12 mouse cellular contexts compared by ENCODE assay signal in genomic region chr4:136220133-136220775, GRCm38 (mm10). TPM values are rescaled to one million over a fixed set of nuclear protein-coding genes. Genes with fewer than 3 reads are reported as not detected.
DNase-seq lines count a peak whose midpoint lies in the region; ATAC-seq and TF ChIP-seq lines count a peak whose summit lies in the region.
"Had no signal": no experiment of that assay in that cellular context is flagged by ENCODE, and none has a peak within 500 bp of the region (broad histone marks: within the 10 kb centered on the region; RNA-seq: fewer than 3 reads in every experiment).

No protein-coding gene starts in this region.

- TF ChIP-seq POLR2A in ES-Bruce4 (IDR thresholded peaks at IDR 0.05; ENCODE audit: insufficient read depth, low read length), result no peak

- H3K4me3 ChIP-seq in heart, embryonic 10.5 days, result peak overlapping the region; percentile 47
- H3K4me3 ChIP-seq in ES-Bruce4 (ENCODE audit: low read depth, low read length), result peak overlapping the region; percentile 11
- H3K4me3 ChIP-seq in embryonic facial prominence, embryonic 15.5 days (replicated peaks), result peak overlapping the region; percentile 9
- peak overlapping the region; percentile 18; the same call in 1 of the 2 replicates for H3K4me3 ChIP-seq in lung, embryonic 15.5 days

- H3K4me1 ChIP-seq in heart, embryonic 10.5 days, result peaks cover 45% of the 10 kb centered on the region
- no peaks in the 10 kb centered on the region for H3K4me1 ChIP-seq in ES-Bruce4 (ENCODE audit: control insufficient read depth, insufficient read depth, low read length)
- peaks cover 40% of the 10 kb centered on the region for H3K4me1 ChIP-seq in embryonic facial prominence, embryonic 15.5 days
- H3K4me1 ChIP-seq in lung, embryonic 15.5 days, result peaks cover 38% of the 10 kb centered on the region

- TF ChIP-seq EP300 in ES-Bruce4 (IDR thresholded peaks at IDR 0.05; ENCODE audit: insufficient read depth, low read depth, low read length), result no peak

- H3K27me3 ChIP-seq in heart, embryonic 10.5 days (ENCODE audit: insufficient read depth, poor library complexity, severe bottlenecking), result peaks cover 36% of the 10 kb centered on the region
- H3K27me3 ChIP-seq in ES-Bruce4 (ENCODE audit: control insufficient read depth, insufficient read depth, low read length, poor library complexity, severe bottlenecking), result no peaks in the 10 kb centered on the region
- no peaks in the 10 kb centered on the region for H3K27me3 ChIP-seq in embryonic facial prominence, embryonic 15.5 days
- H3K27me3 ChIP-seq in lung, embryonic 15.5 days, result no peaks in the 10 kb centered on the region

- ATAC-seq in embryonic facial prominence, embryonic 15.5 days (ENCODE audit: insufficient number of reproducible peaks, low FRiP score, low TSS enrichment, low read depth), result peak; percentile 32; the same call in 1 of the 2 replicates
- ATAC-seq in lung, embryonic 15.5 days (ENCODE audit: borderline replicate concordance, extremely low read depth, low FRiP score, low TSS enrichment), result peak; percentile 62
- ATAC-seq: CD4-positive, CD25-positive, alpha-beta regulatory T cell, adult 4 months; liver, postnatal 0 days had no signal

- no peaks in the 10 kb centered on the region for H3K36me3 ChIP-seq in heart, embryonic 10.5 days
- no peaks in the 10 kb centered on the region for H3K36me3 ChIP-seq in ES-Bruce4 (ENCODE audit: control insufficient read depth, insufficient read depth, low read length, poor library complexity, severe bottlenecking)
- 0 out of 2 replicates have a peak, but pooled peaks cover 3% of the 10 kb centered on the region for H3K36me3 ChIP-seq in embryonic facial prominence, embryonic 15.5 days
- H3K36me3 ChIP-seq in lung, embryonic 15.5 days, result no peaks in the 10 kb centered on the region

- peak overlapping the region; percentile 32 for H3K4me2 ChIP-seq in embryonic facial prominence, embryonic 15.5 days (replicated peaks)
- peak overlapping the region; percentile 45 for H3K4me2 ChIP-seq in lung, embryonic 15.5 days

- 5% methylated on average over 17 of the region's 17 CpGs for WGBS in heart, embryonic 10.5 days
- 19% methylated on average over 16 of the region's 17 CpGs for whole genome bisulfite sequencing in embryonic facial prominence, embryonic 15.5 days
- WGBS in lung, embryonic 15.5 days, result 15% methylated on average over 17 of the region's 17 CpGs

- no peak for DNase-seq in heart, embryonic 10.5 days (ENCODE audit: low spot score)
- no peak for DNase-seq in heart, adult 8-10 months (ENCODE audit: low spot score)
- DNase-seq in left cerebral cortex, adult 9 months (ENCODE audit: low spot score in 2 of 2), result no peak
- DNase-seq in spleen, postnatal 14 days (ENCODE audit: low spot score in 2 of 2), result no peak
- no peak for DNase-seq in adrenal gland, adult 18-20 months (ENCODE audit: low spot score in 2 of 2)
- DNase-seq: adrenal gland, postnatal 14 days; liver, postnatal 0 days had no signal

- H3K9me3 ChIP-seq in heart, embryonic 10.5 days, result no peaks in the 10 kb centered on the region
- no peaks in the 10 kb centered on the region for H3K9me3 ChIP-seq in ES-Bruce4 (replicated peaks; ENCODE audit: control insufficient read depth, insufficient read depth, low read length, poor library complexity, severe bottlenecking)
- no peaks in the 10 kb centered on the region for H3K9me3 ChIP-seq in embryonic facial prominence, embryonic 15.5 days (replicated peaks)
- no peaks in the 10 kb centered on the region for H3K9me3 ChIP-seq in lung, embryonic 15.5 days

- H3K27ac ChIP-seq in heart, embryonic 10.5 days, result peak overlapping the region; percentile 32; the same call in 1 of the 2 replicates
- no peak overlapping the region for H3K27ac ChIP-seq in ES-Bruce4 (ENCODE audit: insufficient read depth, low read length)
- peak overlapping the region; percentile 69 for H3K27ac ChIP-seq in embryonic facial prominence, embryonic 15.5 days (replicated peaks)
- peak overlapping the region; percentile 93 for H3K27ac ChIP-seq in lung, embryonic 15.5 days

- TF ChIP-seq CTCF in ES-Bruce4 (IDR thresholded peaks at IDR 0.05; ENCODE audit: low read depth, low read length), result no peak

- H3K9ac ChIP-seq in ES-Bruce4 (ENCODE audit: low read depth, poor library complexity, severe bottlenecking), result no peak overlapping the region
- H3K9ac ChIP-seq in embryonic facial prominence, embryonic 15.5 days, result no peak overlapping the region
- 0 out of 2 replicates have a peak overlapping the region, but pooled peaks have one; percentile 4 for H3K9ac ChIP-seq in lung, embryonic 15.5 days
- H3K9ac ChIP-seq: liver, postnatal 0 days had no signal

RNA-seq across cellular contexts. Expression of gene Asap3, which starts 14.1 kb away (rescaled TPM):
- polyA plus RNA-seq in heart, embryonic 10.5 days (2016; fragmentation: Nextera tagmentation; extraction: Ambion mirVana), result 3.4 and 3.7 TPM in 2 replicates
- 10 to 100 TPM in 1 of 4 experiments, 1 to 10 TPM in 3; 6.8 to 12.6 (median 9.1) TPM for total RNA-seq in heart, adult 8-10 months (2022)
- polyA plus RNA-seq in ES-Bruce4 (2011; ENCODE audit: insufficient read depth, insufficient read length, low read depth, missing spikeins), result 7.2 and 9.3 TPM in 2 replicates
- polyA plus RNA-seq in embryonic facial prominence, embryonic 15.5 days (2015; fragmentation: Nextera tagmentation; extraction: Ambion mirVana), result 13.3 and 14.1 TPM in 2 replicates
- polyA plus RNA-seq in lung, embryonic 15.5 days (2015; fragmentation: Nextera tagmentation; extraction: Ambion mirVana), result 6.5 and 8.1 TPM in 2 replicates
- 1 to 10 TPM; 1.6 to 2.8 TPM for total RNA-seq in adrenal gland, adult 18-20 months (2021)
- total RNA-seq: common myeloid progenitor, adult 5-6 weeks had no signal
- polyA plus RNA-seq: CD4-positive, CD25-positive, alpha-beta regulatory T cell, adult 4 months had no signal

RNA-seq across cellular contexts. Expression of gene Tcea3, which starts 27.3 kb away (rescaled TPM):
- polyA plus RNA-seq in heart, embryonic 10.5 days (2016; fragmentation: Nextera tagmentation; extraction: Ambion mirVana), result 35.6 and 47.2 TPM in 2 replicates
- total RNA-seq in heart, adult 8-10 months (2022), result 100 to 1,000 TPM; 142 to 162 (median 148) TPM
- polyA plus RNA-seq in ES-Bruce4 (2011; ENCODE audit: insufficient read depth, insufficient read length, low read depth, missing spikeins), result 57.1 and 57.8 TPM in 2 replicates
- polyA plus RNA-seq in embryonic facial prominence, embryonic 15.5 days (2015; fragmentation: Nextera tagmentation; extraction: Ambion mirVana), result 19.2 and 20.7 TPM in 2 replicates
- 16.9 and 17.2 TPM in 2 replicates for polyA plus RNA-seq in lung, embryonic 15.5 days (2015; fragmentation: Nextera tagmentation; extraction: Ambion mirVana)
- 1 to 10 TPM; 1.5 to 4.7 TPM for total RNA-seq in adrenal gland, adult 18-20 months (2021)
- total RNA-seq: common myeloid progenitor, adult 5-6 weeks had no signal

RNA-seq across cellular contexts. Expression of gene E2f2, which starts 48.1 kb away (rescaled TPM):
- 6.3 and 6.6 TPM in 2 replicates for polyA plus RNA-seq in heart, embryonic 10.5 days (2016; fragmentation: Nextera tagmentation; extraction: Ambion mirVana)
- 1 to 10 TPM in 1 of 4 experiments, under 1 TPM in 3; 0.38 to 2.1 (median 0.59) TPM for total RNA-seq in heart, adult 8-10 months (2022)
- 3.1 and 6.3 TPM in 2 replicates for polyA plus RNA-seq in ES-Bruce4 (2011; ENCODE audit: insufficient read depth, insufficient read length, low read depth, missing spikeins)
- 10.1 and 12.5 TPM in 2 replicates for polyA plus RNA-seq in embryonic facial prominence, embryonic 15.5 days (2015; fragmentation: Nextera tagmentation; extraction: Ambion mirVana)
- 13.7 and 16.1 TPM in 2 replicates for polyA plus RNA-seq in lung, embryonic 15.5 days (2015; fragmentation: Nextera tagmentation; extraction: Ambion mirVana)
- 1 to 10 TPM; 1.9 to 3.2 TPM for total RNA-seq in adrenal gland, adult 18-20 months (2021)
